Mouse (Mus musculus) stomach, postnatal 0 days (tissue): ENCODE results near the gene 4930548H24Rik. TPM values are rescaled to one million over a fixed set of nuclear protein-coding genes. Genes with fewer than 3 reads are reported as not detected.

Experiments used
- ATAC-seq: fragments of 200-750 bp; cut with Nextera tagmentation; 2 replicates; pipeline ENCODE4 v1.8.0; 2017; ENCODE audit not compliant: low FRiP score, low TSS enrichment
- DNase-seq: peaks from one replicate; pipeline ENCODE4 v3.0.0-alpha.2; 2016; ENCODE audit warnings: low spot score
- H3K27ac ChIP-seq: fragments of 300-500 bp; sonication (generic); replicated peaks from 2 replicates; pipeline ENCODE4 v1.5.1; 2014; ENCODE audit warnings: mild to moderate bottlenecking, control low read depth
- H3K27me3 ChIP-seq: fragments of 300-500 bp; sonication (generic); 2 replicates; pipeline ENCODE4 v1.6.1; 2014; ENCODE audit warnings: low read length; ENCODE audit not compliant: control insufficient read depth, insufficient read depth
- H3K36me3 ChIP-seq: fragments of 300-500 bp; sonication (generic); 2 replicates; pipeline ENCODE4 v1.6.1; 2014; ENCODE audit warnings: low read length, mixed read lengths; ENCODE audit not compliant: control insufficient read depth, insufficient read depth
- H3K4me1 ChIP-seq: fragments of 300-500 bp; sonication (generic); replicated peaks from 2 replicates; pipeline ENCODE4 v1.6.1; 2014; ENCODE audit warnings: antibody characterized with exemption; ENCODE audit not compliant: control insufficient read depth, insufficient read depth
- H3K4me2 ChIP-seq: fragments of 300-500 bp; sonication (generic); replicated peaks from 2 replicates; pipeline ENCODE4 v1.6.1; 2014; ENCODE audit warnings: low read depth, mild to moderate bottlenecking, control low read depth, moderate library complexity
- H3K4me3 ChIP-seq: fragments of 300-500 bp; sonication (generic); 2 replicates; pipeline ENCODE4 v1.5.1; 2014; ENCODE audit warnings: low read depth, low read length, control low read depth
- H3K9ac ChIP-seq: fragments of 300-500 bp; sonication (generic); 2 replicates; pipeline ENCODE4 v1.6.1; 2014; ENCODE audit warnings: mild to moderate bottlenecking, low read length, control low read depth, mixed read lengths
- H3K9me3 ChIP-seq: fragments of 300-500 bp; sonication (generic); 2 replicates; pipeline ENCODE4 v1.6.1; 2016; ENCODE audit warnings: low read length; ENCODE audit not compliant: control insufficient read depth
- CTCF ChIP-seq: IDR thresholded peaks from 2 replicates; pipeline ENCODE4 v1.5.1; 2016; ENCODE audit warnings: antibody characterized with exemption, low read depth, mild to moderate bottlenecking, moderate library complexity
- EP300 ChIP-seq: optimal IDR thresholded peaks from 2 replicates; pipeline ENCODE3; 2016; ENCODE audit warnings: antibody characterized with exemption
- WGBS: fragments of 180-500 bp; shearing (Covaris S2); extraction: QIAGEN DNeasy Blood & Tissue Kit; methylation state at CpG from one replicate; pipeline ENCODE4 v1.1.7; 2014; 5-methylcytosine and 5-hydroxymethylcytosine counted together
- polyA plus RNA-seq: library from polyadenylated mRNA; unstranded; fragments of >200 nt; fragmentation: Nextera tagmentation; extraction: Ambion mirVana; gene quantifications from 2 replicates; pipeline ENCODE4 v1.2.1, GENCODE M21; 2015

Gene 4930548H24Rik
- not detected in 2 replicates for polyA plus RNA-seq

GRCm38 (mm10) chr5:31485440-31485839 is at the start of gene 4930548H24Rik:
Gene 4930548H24Rik, plus strand, starts transcription at chr5:31485740.
- H3K27ac ChIP-seq = no peak within 1 kb of the TSS
- H3K4me1 ChIP-seq = no peaks in the 10 kb centered on the region
- DNase-seq (no peak), ATAC-seq (no peak)
- WGBS = 96% methylated on average over 3 of the region's 3 CpGs
- H3K4me3 ChIP-seq = no peak within 1 kb of the TSS
- TF ChIP-seq CTCF = no peak
- TF ChIP-seq EP300 = no peak
- no peak within 1 kb of the TSS for H3K9ac ChIP-seq
- H3K36me3 ChIP-seq = no peaks in the 10 kb centered on the region
- H3K4me2 ChIP-seq = no peak within 1 kb of the TSS
- no peaks in the 10 kb centered on the region for H3K27me3 ChIP-seq
- H3K9me3 ChIP-seq = no peaks in the 10 kb centered on the region

GRCm38 (mm10) chr5:31451336-31451735 is 34.2 kb upstream of the 4930548H24Rik start:
- Histone ChIP-seq H3K27ac (no peak overlapping the region; the same call in 1 of the 2 replicates), H3K36me3 (no peaks in the 10 kb centered on the region), H3K4me2 (no peak overlapping the region; the same call in 1 of the 2 replicates), H3K27me3 (no peaks in the 10 kb centered on the region), H3K9ac (no peak overlapping the region), H3K9me3 (no peaks in the 10 kb centered on the region), H3K4me3 (no peak overlapping the region), H3K4me1 (no peaks in the 10 kb centered on the region; the same call in 1 of the 2 replicates)
- ATAC-seq (peak; percentile 20; the same call in 1 of the 2 replicates), DNase-seq (no peak)
- WGBS = 66% methylated on average over 2 of the region's 2 CpGs
- no peak for TF ChIP-seq EP300
- no peak for TF ChIP-seq CTCF

GRCm38 (mm10) chr5:31451878-31452561 is 33.5 kb upstream of the 4930548H24Rik start, which contains the start of gene Zfp512:
Gene Zfp512, plus strand, starts transcription at chr5:31452431.
- peak within 1 kb of the TSS; percentile 54 for H3K4me3 ChIP-seq
- peak within 1 kb of the TSS; percentile 49 for H3K27ac ChIP-seq
- peak within 1 kb of the TSS; percentile 63 for H3K4me2 ChIP-seq
- no peaks in the 10 kb centered on the region for H3K36me3 ChIP-seq
- ATAC-seq = peak; percentile 99
- peak; percentile 94 for DNase-seq
- no peaks in the 10 kb centered on the region for H3K27me3 ChIP-seq
- H3K9ac ChIP-seq = peak within 1 kb of the TSS; percentile 61
- H3K9me3 ChIP-seq = no peaks in the 10 kb centered on the region
- no peaks in the 10 kb centered on the region; the same call in 1 of the 2 replicates for H3K4me1 ChIP-seq
- 5% methylated on average over 23 of the region's 23 CpGs for WGBS
- TF ChIP-seq EP300 (no peak), CTCF (no peak)

- under 1% methylated on average over 11 of the region's 11 CpGs for WGBS
- Histone ChIP-seq H3K4me2 (peak overlapping the region; percentile 63), H3K4me1 (no peaks in the 10 kb centered on the region; the same call in 1 of the 2 replicates), H3K27ac (peak overlapping the region; percentile 49; the same call in 1 of the 2 replicates), H3K27me3 (no peaks in the 10 kb centered on the region), H3K9me3 (no peaks in the 10 kb centered on the region), H3K9ac (peak overlapping the region; percentile 51; the same call in 1 of the 2 replicates), H3K4me3 (peak overlapping the region; percentile 54), H3K36me3 (no peaks in the 10 kb centered on the region)
- ATAC-seq = no peak
- TF ChIP-seq EP300 (no peak), CTCF (no peak)
- no peak for DNase-seq
Observed at GRCm38 (mm10) chr5:31452562-31452878, 33.0 kb upstream of the 4930548H24Rik start.

- H3K9ac ChIP-seq = peak overlapping the region; percentile 61
- TF ChIP-seq CTCF = no peak
- no peak for TF ChIP-seq EP300
- no peaks in the 10 kb centered on the region; the same call in 1 of the 2 replicates for H3K4me1 ChIP-seq
- ATAC-seq (no peak), DNase-seq (no peak)
- peak overlapping the region; percentile 63 for H3K4me2 ChIP-seq
- no peaks in the 10 kb centered on the region for H3K9me3 ChIP-seq
- peak overlapping the region; percentile 54 for H3K4me3 ChIP-seq
- H3K27me3 ChIP-seq = no peaks in the 10 kb centered on the region
- H3K36me3 ChIP-seq = no peaks in the 10 kb centered on the region
- WGBS = 10% methylated on average over 7 of the region's 7 CpGs
- H3K27ac ChIP-seq = no peak overlapping the region; the same call in 1 of the 2 replicates
Observed at GRCm38 (mm10) chr5:31452886-31453410, 32.6 kb upstream of the 4930548H24Rik start.

- DNase-seq = no peak
- WGBS = 85% methylated on average over 3 of the region's 3 CpGs
- H3K4me1 ChIP-seq = no peaks in the 10 kb centered on the region
Observed at GRCm38 (mm10) chr5:31467798-31468197, 17.7 kb upstream of the 4930548H24Rik start.

More at GRCm38 (mm10) chr5:31467798-31468197, 17.7 kb upstream of the 4930548H24Rik start:
- H3K27me3 ChIP-seq = no peaks in the 10 kb centered on the region
- no peak overlapping the region for H3K4me3 ChIP-seq
- no peak overlapping the region for H3K4me2 ChIP-seq
- no peak overlapping the region for H3K27ac ChIP-seq
- no peak for ATAC-seq
- no peak for TF ChIP-seq CTCF
- TF ChIP-seq EP300 = no peak
- H3K36me3 ChIP-seq = peaks cover 19% of the 10 kb centered on the region; the same call in 1 of the 2 replicates
- no peak overlapping the region for H3K9ac ChIP-seq
- no peaks in the 10 kb centered on the region for H3K9me3 ChIP-seq
